ENCODE assay signal across 7 mouse cellular contexts in the genomic region with DNA sequence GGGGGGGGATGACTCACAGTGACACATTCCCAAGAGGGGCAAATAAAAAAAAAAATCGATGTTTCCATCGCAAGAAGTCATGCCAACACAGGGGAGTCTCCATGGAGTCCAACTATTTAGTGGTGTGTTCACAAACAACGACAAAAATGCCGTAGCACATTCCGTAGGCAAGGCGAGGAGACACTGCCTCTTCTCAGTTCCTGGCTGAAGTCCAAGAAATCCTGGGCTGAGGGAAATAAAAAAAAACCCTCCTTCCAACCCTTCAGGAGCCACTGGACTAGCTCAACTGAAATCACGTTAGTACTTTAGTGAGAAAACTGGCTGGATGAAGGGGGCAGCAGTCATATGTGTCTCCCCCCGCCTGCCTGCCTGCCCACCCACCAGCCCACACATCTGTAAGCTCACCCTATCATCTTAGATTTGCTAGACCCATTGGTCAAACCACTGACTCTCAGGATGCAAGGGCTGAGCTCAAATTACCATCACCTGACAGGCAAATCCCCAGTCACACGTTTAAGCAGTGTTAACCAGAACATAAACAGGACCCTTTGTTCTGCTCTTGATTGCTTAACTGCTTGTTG. TPM values are rescaled to one million over a fixed set of nuclear protein-coding genes. Genes with fewer than 3 reads are reported as not detected.
DNase-seq lines count a peak whose midpoint lies in the region; ATAC-seq and TF ChIP-seq lines count a peak whose summit lies in the region.

No protein-coding gene starts in this region.

- no peaks in the 10 kb centered on the region for H3K9me3 ChIP-seq in G1E (replicated peaks)
- no peaks in the 10 kb centered on the region for H3K9me3 ChIP-seq in heart, embryonic 15.5 days (replicated peaks)

- no peak for DNase-seq in G1E (ENCODE audit: low spot score)
- peak; percentile 44 for DNase-seq in brain, adult 2 months (ENCODE audit: low read depth, low spot score)
- peak; percentile 72 for DNase-seq in kidney, postnatal 14 days
- peak; percentile 20 to 43 for DNase-seq in natural killer cell, adult 2 months (ENCODE audit: low spot score in 2 of 2)
- DNase-seq in thymus, adult 2 months, result no peak

- H3K4me1 ChIP-seq in G1E (ENCODE audit: insufficient read depth, low read depth, low read length), result peaks cover 80% of the 10 kb centered on the region
- H3K4me1 ChIP-seq in heart, embryonic 15.5 days (replicated peaks), result peaks cover 41% of the 10 kb centered on the region
- H3K4me1 ChIP-seq in thymus, adult 2 months (replicated peaks; ENCODE audit: control insufficient read depth, insufficient read depth, low read length), result peaks cover 10% of the 10 kb centered on the region

- peaks cover 63% of the 10 kb centered on the region for H3K36me3 ChIP-seq in G1E (replicated peaks)
- no peaks in the 10 kb centered on the region for H3K36me3 ChIP-seq in heart, embryonic 15.5 days
- no peaks in the 10 kb centered on the region for H3K36me3 ChIP-seq in thymus, adult 2 months (ENCODE audit: control insufficient read depth, insufficient read depth, low read length)

- H3K4me3 ChIP-seq in G1E (ENCODE audit: low read depth, low read length), result 0 out of 2 replicates have a peak overlapping the region, but pooled peaks have one; percentile 34
- peak overlapping the region; percentile 9; the same call in 1 of the 2 replicates for H3K4me3 ChIP-seq in heart, embryonic 15.5 days
- no peak overlapping the region for H3K4me3 ChIP-seq in thymus, adult 2 months (ENCODE audit: control insufficient read depth, insufficient read depth, low read length)

- peak overlapping the region; percentile 51 for H3K4me2 ChIP-seq in heart, embryonic 15.5 days

- 5% methylated on average over 9 of the region's 9 CpGs for WGBS in heart, embryonic 15.5 days
- WGBS in thymus, adult 2 months, result 84% methylated on average over 9 of the region's 9 CpGs

- H3K27ac ChIP-seq in heart, embryonic 15.5 days, result peak overlapping the region; percentile 87
- H3K27ac ChIP-seq in thymus, adult 2 months (ENCODE audit: control insufficient read depth, insufficient read depth, low read length), result no peak overlapping the region

- no peak for TF ChIP-seq POLR2A in thymus, adult 2 months (IDR thresholded peaks at IDR 0.05; ENCODE audit: control insufficient read depth, extremely low read depth, insufficient read depth, low read length, poor library complexity)

- no peak for ATAC-seq in G1E (ENCODE audit: extremely low read depth, insufficient number of reproducible peaks, low FRiP score, poor library complexity, severe bottlenecking)
- ATAC-seq in heart, embryonic 15.5 days (replicated peaks; ENCODE audit: insufficient number of reproducible peaks, insufficient read depth, low FRiP score, low read depth), result peak; percentile 65
- no peak for ATAC-seq in megakaryocyte, adult 5-6 weeks (ENCODE audit: poor library complexity, severe bottlenecking)

- no peak for TF ChIP-seq CTCF in G1E (IDR thresholded peaks at IDR 0.05; ENCODE audit: low read depth, low read length)
- TF ChIP-seq CTCF in thymus, adult 2 months (IDR thresholded peaks at IDR 0.05; ENCODE audit: borderline replicate concordance, control insufficient read depth, extremely low read depth, insufficient read depth, low read length, poor library complexity), result no peak

- no peaks in the 10 kb centered on the region for H3K27me3 ChIP-seq in G1E (ENCODE audit: insufficient read depth, low read length)
- H3K27me3 ChIP-seq in heart, embryonic 15.5 days, result no peaks in the 10 kb centered on the region
- H3K27me3 ChIP-seq in thymus, adult 2 months (ENCODE audit: control insufficient read depth, insufficient read depth, low read length), result no peaks in the 10 kb centered on the region

- peak overlapping the region; percentile 19; the same call in 1 of the 2 replicates for H3K9ac ChIP-seq in heart, embryonic 15.5 days

RNA-seq across cellular contexts. Expression of a gene that starts 11.8 kb away (rescaled TPM):
- total RNA-seq in G1E (2014; fragmentation: Nextera tagmentation), result 327 and 403 TPM in 2 replicates
- total RNA-seq in G1E (2017), result 104 and 115 TPM in 2 replicates
- 166 and 198 TPM in 2 replicates for polyA plus RNA-seq in G1E (2012)
- 16.5 and 17.5 TPM in 2 replicates for polyA plus RNA-seq in heart, embryonic 15.5 days (2015; fragmentation: Nextera tagmentation; extraction: Ambion mirVana)
- polyA plus RNA-seq in thymus, adult 2 months (2012; rRNA removed), result 17.5 and 21.8 TPM in 2 replicates
- 9.4 and 15.6 TPM in 2 replicates for total RNA-seq in megakaryocyte, adult 5-6 weeks (2015)
- 11.9 and 17.3 TPM in 2 replicates for total RNA-seq in megakaryocyte, adult 5-6 weeks (2017)

Comparison
In these comparisons a context has a peak if more than half of its experiments do, and no peak if none do; other contexts are left out.
1. DNase-seq: peak in brain, adult 2 months (single experiment), kidney, postnatal 14 days (single experiment) and natural killer cell, adult 2 months (2 of 2); none in G1E (single experiment) and thymus, adult 2 months (single experiment).